Mouse (Mus musculus): ENCODE measurements around the gene Egfl8. TPM values are rescaled to one million over a fixed set of nuclear protein-coding genes. Genes with fewer than 3 reads are reported as not detected.

Egfl8 gene
- polyA plus RNA-seq (2012; rRNA removed): 3.5 and 4.3 TPM in 2 replicates

GRCm38 (mm10) chr17:34615871-34616270 lies at the start of gene Egfl8:
Gene Egfl8 (minus strand): TSS chr17:34615971.

GRCm38 (mm10) chr17:34646906-34647787 lies 31.4 kb upstream of the Egfl8 start, which contains the start of gene Atf6b:
Gene Atf6b (plus strand): TSS chr17:34647146.

GRCm38 (mm10) chr17:34644608-34645007 lies 28.8 kb upstream of the Egfl8 start, which contains the start of gene Fkbpl:
Gene Fkbpl (plus strand): TSS chr17:34644764.

GRCm38 (mm10) chr17:34629221-34629751 lies 13.5 kb upstream of the Egfl8 start, which contains the start of gene Prrt1:
Gene Prrt1 (plus strand): TSS chr17:34629533.

GRCm38 (mm10) chr17:34627943-34628643 lies 12.3 kb upstream of the Egfl8 start, which contains the start of gene Ppt2:
Gene Ppt2 (minus strand): TSS chr17:34628510.

GRCm38 (mm10) chr17:34604061-34604508 lies 11.7 kb downstream of the Egfl8 start, which contains the start of gene Agpat1:
Gene Agpat1 (plus strand): TSS chr17:34604262.

GRCm38 (mm10) chr17:34603375-34604060 lies 12.3 kb downstream of the Egfl8 start, which contains the start of gene Rnf5:
Gene Rnf5 (minus strand): TSS chr17:34603690.

GRCm38 (mm10) chr17:34597566-34598095 lies 18.1 kb downstream of the Egfl8 start, which contains the start of gene Ager:
Gene Ager (plus strand): TSS chr17:34597862.

GRCm38 (mm10) chr17:34591029-34591993 lies 24.5 kb downstream of the Egfl8 start, which contains the start of gene Pbx2:
Gene Pbx2 (plus strand): TSS chr17:34591266.

GRCm38 (mm10) chr17:34589681-34590101 lies 26.1 kb downstream of the Egfl8 start, which contains the start of gene Gpsm3:
Gene Gpsm3 (plus strand): TSS chr17:34589806.

GRCm38 (mm10) chr17:34564003-34564421 lies 51.8 kb downstream of the Egfl8 start, which contains the start of gene Notch4:
Gene Notch4 (plus strand): TSS chr17:34564268.

Other genes with a start within 250 kb of the Egfl8 start
- gene Btnl1, start 238.8 kb downstream of the Egfl8 start, polyA plus RNA-seq (2012; rRNA removed): 21.4 and 24.2 TPM in 2 replicates
- 0.16 and 0.50 TPM in 2 replicates for gene BC051142, start 217.2 kb downstream of the Egfl8 start, polyA plus RNA-seq (2012; rRNA removed)
- gene Btnl4, start 138.7 kb downstream of the Egfl8 start, polyA plus RNA-seq (2012; rRNA removed): 30.1 and 33.4 TPM in 2 replicates
- 19.2 and 24.2 TPM in 2 replicates for gene Btnl6, start 98.6 kb downstream of the Egfl8 start, polyA plus RNA-seq (2012; rRNA removed)
- gene Notch4, start 51.7 kb downstream of the Egfl8 start, polyA plus RNA-seq (2012; rRNA removed): 21.6 and 28.1 TPM in 2 replicates
- gene Gpsm3, start 26.2 kb downstream of the Egfl8 start, polyA plus RNA-seq (2012; rRNA removed): 7.0 and 8.0 TPM in 2 replicates
- 61.4 and 62.5 TPM in 2 replicates for gene Pbx2, start 24.7 kb downstream of the Egfl8 start, polyA plus RNA-seq (2012; rRNA removed)
- 2.2 and 2.4 TPM in 2 replicates for gene Ager, start 18.1 kb downstream of the Egfl8 start, polyA plus RNA-seq (2012; rRNA removed)
- gene Rnf5, start 12.3 kb downstream of the Egfl8 start, polyA plus RNA-seq (2012; rRNA removed): 91.2 and 137 TPM in 2 replicates
- gene Agpat1, start 11.7 kb downstream of the Egfl8 start, polyA plus RNA-seq (2012; rRNA removed): 343 and 453 TPM in 2 replicates
- 44.8 and 48.2 TPM in 2 replicates for gene Ppt2, start 12.5 kb upstream of the Egfl8 start, polyA plus RNA-seq (2012; rRNA removed)
- gene Prrt1, start 13.6 kb upstream of the Egfl8 start, polyA plus RNA-seq (2012; rRNA removed): 6.9 and 8.9 TPM in 2 replicates
- gene Fkbpl, start 28.8 kb upstream of the Egfl8 start, polyA plus RNA-seq (2012; rRNA removed): 4.6 and 5.3 TPM in 2 replicates
- 93.5 and 97.8 TPM in 2 replicates for gene Atf6b, start 31.2 kb upstream of the Egfl8 start, polyA plus RNA-seq (2012; rRNA removed)
- gene Tnxb, start 54.6 kb upstream of the Egfl8 start, polyA plus RNA-seq (2012; rRNA removed): 56.6 TPM in 2 replicates
- 24.3 and 25.4 TPM in 2 replicates for gene C4b, start 127.9 kb upstream of the Egfl8 start, polyA plus RNA-seq (2012; rRNA removed)
- not detected in 2 replicates for gene Cyp21a1, start 188.6 kb upstream of the Egfl8 start, polyA plus RNA-seq (2012; rRNA removed)
- 50.0 and 62.6 TPM in 2 replicates for gene Stk19, start 221.0 kb upstream of the Egfl8 start, polyA plus RNA-seq (2012; rRNA removed)
- gene Dxo, start 221.0 kb upstream of the Egfl8 start, polyA plus RNA-seq (2012; rRNA removed): 65.2 and 67.7 TPM in 2 replicates
- 94.8 and 130 TPM in 2 replicates for gene Skiv2l, start 234.2 kb upstream of the Egfl8 start, polyA plus RNA-seq (2012; rRNA removed)
- gene Nelfe, start 234.4 kb upstream of the Egfl8 start, polyA plus RNA-seq (2012; rRNA removed): 22.3 and 23.8 TPM in 2 replicates
- gene Cfb, start 246.5 kb upstream of the Egfl8 start, polyA plus RNA-seq (2012; rRNA removed): 28.6 and 30.9 TPM in 2 replicates